Mouse (Mus musculus): ENCODE data around the gene Ogfod3.

The Ogfod3 gene

GRCm38 (mm10) chr11:121199851-121200250 lies 4.7 kb downstream of the Ogfod3 start:
- DNase-seq (ENCODE audit: low read depth, low spot score) = no peak

DNA sequence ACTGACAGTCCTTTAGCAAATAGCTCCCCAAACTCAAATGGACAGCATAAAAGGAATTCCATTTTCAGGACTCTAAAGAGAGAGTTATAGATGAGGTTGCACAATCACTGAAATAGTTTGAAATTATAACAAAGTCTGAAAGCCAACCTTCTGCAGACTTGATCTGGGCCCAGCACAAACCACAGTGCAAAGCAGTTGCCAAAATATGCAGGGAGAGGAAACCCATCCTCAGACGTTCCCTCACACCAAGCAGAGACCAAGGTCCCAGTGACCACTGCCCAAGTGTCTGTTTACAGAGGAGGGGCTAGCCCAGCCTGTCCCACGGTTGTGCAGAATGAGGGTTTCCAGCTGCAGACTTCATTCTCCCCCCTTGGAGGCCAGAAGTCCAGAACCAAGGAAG lies 5.9 kb downstream of the Ogfod3 start:
- no peak for DNase-seq (ENCODE audit: low read depth, low spot score)

DNA sequence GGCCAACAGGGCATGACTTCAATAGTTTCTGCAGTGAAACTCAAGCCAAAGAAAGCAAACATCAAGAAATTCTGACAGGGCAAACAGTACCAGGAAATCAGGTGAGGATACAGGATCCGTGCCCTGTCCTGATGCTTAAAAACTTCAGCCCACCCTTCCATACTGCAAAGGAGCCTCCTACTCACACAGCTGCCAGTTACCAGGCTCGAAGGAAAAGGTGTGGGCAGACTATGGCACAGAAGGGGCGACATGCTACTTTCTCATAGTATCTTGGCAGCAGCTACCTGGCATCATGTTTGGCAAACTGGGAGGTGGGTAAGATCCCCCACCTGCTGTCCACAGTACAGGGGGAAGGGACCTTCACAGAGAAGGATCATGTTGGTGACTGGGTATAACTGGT lies 11.1 kb downstream of the Ogfod3 start:
- DNase-seq (ENCODE audit: low read depth, low spot score) = peak; percentile 65

DNA sequence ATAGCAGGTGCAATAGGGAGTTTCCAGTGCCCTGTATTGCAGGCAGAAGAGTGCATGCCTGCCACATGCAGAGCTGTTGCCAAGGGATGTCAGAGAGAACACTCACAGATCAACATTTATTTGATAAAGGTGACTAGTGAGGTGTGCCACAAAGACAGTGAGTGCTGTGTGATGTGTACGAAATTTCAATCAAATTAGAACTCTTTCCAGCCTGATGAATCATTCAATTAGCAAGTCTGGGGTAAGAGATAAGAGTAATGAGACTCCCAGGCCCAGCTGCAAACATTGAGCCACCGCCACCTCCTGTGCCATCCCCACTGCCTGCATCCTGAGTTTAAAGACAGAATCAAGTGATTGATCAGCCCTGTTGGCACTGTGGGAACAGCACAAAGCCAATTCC lies 11.8 kb downstream of the Ogfod3 start:
- no peak for DNase-seq (ENCODE audit: low read depth, low spot score)

DNA sequence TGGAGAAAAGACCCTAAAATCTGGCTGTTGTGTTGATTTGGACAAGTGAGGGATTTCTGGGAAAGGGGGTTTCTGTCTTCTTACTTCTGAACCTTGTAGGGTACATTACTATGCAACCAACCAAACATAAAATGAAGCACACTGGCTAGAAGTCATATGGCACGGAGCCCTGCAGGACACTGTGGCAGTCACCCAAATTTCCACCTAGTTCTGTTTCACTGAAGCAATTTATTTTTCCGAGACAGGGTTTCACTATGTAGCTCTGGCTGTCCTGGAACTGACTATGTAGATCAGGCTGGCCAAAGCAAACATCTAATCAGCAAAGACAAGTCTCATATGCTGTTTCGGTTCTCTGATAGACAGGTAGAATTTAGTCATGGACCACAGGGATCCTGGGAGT lies 14.8 kb downstream of the Ogfod3 start:
- peak; percentile 60 for DNase-seq (ENCODE audit: low read depth, low spot score)

- DNase-seq (ENCODE audit: low read depth, low spot score) = peak; percentile 73
Observed at GRCm38 (mm10) chr11:121176285-121177270, 27.9 kb downstream of the Ogfod3 start.

- DNase-seq (ENCODE audit: low read depth, low spot score) = peak; percentile 64
Observed at GRCm38 (mm10) chr11:121174234-121174633, 30.3 kb downstream of the Ogfod3 start.

DNA sequence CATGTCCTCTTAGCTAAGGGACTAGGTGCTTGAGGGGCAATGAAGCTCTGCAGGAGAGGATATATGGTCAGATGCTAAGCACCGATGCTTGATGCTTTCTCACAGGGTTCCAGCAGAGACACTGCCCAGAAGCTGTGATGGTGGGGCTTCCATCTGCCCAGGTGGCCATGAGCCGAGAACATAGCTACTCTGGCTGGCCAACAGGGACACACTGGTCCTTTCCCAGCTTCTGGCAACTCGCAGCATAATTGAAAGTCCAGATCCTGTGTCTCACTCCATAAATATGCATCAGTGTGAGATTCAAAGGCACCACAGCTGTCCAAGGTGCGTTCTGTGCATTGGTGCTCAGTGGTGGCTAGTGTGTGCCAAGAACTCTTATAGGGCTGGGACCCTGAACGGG lies 31.3 kb downstream of the Ogfod3 start:
- DNase-seq (ENCODE audit: low read depth, low spot score) = peak; percentile 43

- DNase-seq (ENCODE audit: low read depth, low spot score) = no peak
Observed at GRCm38 (mm10) chr11:121163751-121164150, 40.8 kb downstream of the Ogfod3 start.

DNA sequence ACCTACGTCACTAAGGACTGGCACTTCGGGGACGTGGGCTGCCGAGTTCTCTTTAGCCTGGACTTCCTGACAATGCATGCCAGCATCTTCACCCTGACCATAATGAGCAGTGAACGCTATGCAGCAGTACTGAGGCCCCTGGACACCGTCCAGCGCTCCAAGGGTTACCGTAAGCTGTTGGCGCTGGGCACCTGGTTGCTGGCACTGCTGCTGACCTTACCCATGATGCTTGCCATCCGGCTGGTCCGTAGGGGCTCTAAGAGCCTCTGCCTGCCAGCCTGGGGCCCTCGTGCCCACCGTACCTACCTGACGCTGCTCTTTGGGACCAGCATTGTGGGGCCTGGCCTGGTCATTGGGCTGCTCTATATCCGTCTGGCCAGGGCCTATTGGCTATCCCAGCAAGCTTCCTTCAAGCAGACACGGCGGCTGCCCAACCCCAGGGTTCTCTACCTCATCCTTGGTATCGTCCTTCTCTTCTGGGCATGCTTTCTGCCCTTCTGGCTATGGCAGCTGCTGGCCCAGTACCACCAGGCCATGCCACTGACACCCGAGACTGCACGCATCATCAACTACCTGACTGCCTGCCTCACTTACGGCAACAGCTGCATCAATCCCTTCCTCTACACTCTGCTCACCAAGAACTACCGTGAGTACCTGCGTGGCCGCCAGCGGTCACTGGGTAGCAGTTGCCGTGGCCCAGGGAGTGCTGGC lies 43.7 kb downstream of the Ogfod3 start:
- no peak for DNase-seq (ENCODE audit: low read depth, low spot score)

DNA sequence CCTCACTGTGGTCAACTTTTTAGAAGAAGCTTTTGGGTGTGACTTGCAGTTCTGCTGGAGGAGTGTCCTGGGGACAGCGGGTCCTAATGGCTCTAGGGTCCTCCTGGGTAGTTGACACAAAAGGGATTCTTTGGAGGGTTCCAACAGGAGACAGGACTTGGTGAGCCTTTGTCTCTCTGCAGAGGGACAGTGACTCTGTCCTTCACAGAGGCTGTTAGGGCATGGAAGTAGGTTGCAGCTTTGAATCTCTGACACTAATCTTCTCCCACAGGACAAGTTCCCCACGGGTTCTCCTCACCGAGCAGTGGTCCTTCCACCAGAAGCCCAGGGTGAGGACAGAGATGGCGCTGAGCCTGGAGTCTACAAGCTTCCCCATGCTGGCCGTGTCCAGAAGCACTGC lies 44.5 kb downstream of the Ogfod3 start, which contains the start of gene Uts2r:
Gene Uts2r (plus strand): TSS at position 301 of the 400 bp plus-strand sequence.
- DNase-seq (ENCODE audit: low read depth, low spot score) = no peak

GRCm38 (mm10) chr11:121156411-121156891 lies 48.1 kb downstream of the Ogfod3 start:
- peak; percentile 38 for DNase-seq (ENCODE audit: low read depth, low spot score)

- DNase-seq (ENCODE audit: low read depth, low spot score) = no peak
Observed at GRCm38 (mm10) chr11:121154203-121154602, 50.3 kb downstream of the Ogfod3 start.

DNA sequence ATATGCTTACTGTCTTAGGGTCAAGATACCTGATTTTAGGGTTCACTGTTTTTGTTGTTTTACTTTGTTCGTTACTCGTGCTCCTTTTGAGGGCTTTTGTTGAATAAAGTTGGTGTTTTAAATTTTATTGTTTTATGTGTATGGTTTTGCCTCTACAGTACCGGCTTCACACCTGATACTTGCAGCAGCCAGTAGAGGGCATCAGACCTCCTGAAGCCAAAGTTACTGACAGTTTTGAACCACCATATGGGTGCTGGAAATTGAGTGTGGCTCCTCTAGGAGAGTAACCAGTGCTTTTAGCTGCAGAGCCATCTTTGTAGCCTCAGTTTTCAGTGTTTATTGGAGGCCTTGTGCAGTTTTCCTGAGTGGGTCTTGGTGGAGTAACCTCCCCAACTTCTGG lies 56.3 kb downstream of the Ogfod3 start:
- DNase-seq (ENCODE audit: low read depth, low spot score) = no peak

- no peak for DNase-seq (ENCODE audit: low read depth, low spot score)
Observed at GRCm38 (mm10) chr11:121145865-121146264, 58.6 kb downstream of the Ogfod3 start, which contains the start of gene Tex19.1. Gene Tex19.1, plus strand, starts transcription at chr11:121146143.

DNA sequence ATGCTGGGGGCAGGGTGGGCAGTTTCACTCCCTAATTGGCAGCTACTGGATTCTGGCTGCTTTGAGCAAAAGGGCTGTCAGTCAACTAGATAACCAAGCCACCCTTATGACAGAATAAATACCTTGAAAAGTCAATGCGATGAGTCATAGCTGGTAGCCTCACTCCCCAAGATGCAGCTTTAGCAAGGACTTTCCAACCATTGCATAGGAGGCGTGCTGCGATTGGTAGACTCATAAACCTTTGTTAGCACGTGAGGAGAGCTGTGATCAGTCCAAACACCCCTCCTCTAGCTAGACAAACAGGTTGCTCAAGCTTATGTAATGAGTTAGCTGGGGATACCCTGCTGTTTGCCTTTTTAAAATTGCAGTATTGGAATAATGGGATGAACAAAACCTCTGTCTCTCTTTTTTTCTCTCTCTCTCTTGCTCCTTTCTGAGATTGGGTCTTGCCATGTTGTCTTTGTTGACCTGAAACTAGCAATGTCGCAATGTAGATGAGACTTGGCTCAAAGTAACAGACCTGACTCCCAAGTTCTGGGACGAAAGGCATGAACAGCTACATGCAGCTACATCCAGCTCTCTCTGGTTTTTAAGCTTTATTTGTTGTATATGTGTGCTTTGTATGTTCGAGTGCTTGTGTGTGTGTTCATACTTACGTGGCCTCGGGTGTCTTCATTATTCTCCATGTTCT lies 61.0 kb downstream of the Ogfod3 start:
- DNase-seq (ENCODE audit: low read depth, low spot score) = peak; percentile 28

DNA sequence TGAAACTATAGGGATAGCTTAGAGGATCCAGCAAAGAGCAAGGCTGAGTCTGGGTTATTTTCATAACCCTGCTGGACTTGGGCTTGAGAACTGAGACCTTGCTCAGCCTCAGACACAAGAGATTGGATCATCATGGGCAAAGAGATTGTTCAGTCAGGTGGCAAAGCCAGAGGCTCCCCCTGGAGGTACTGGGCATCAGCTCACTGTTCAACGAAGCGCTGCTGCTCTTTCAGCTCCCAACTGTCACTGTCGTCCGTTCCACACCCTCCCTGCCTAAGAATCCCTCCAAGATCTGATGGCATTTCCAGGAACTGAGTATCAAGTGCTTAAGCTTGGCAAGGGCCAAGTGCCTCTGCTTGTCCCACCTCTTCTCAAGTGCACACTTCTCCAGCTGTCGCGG lies 65.8 kb downstream of the Ogfod3 start:
- DNase-seq (ENCODE audit: low read depth, low spot score) = no peak

- DNase-seq (ENCODE audit: low read depth, low spot score) = no peak
Observed at GRCm38 (mm10) chr11:121137682-121138081, 66.8 kb downstream of the Ogfod3 start.

DNA sequence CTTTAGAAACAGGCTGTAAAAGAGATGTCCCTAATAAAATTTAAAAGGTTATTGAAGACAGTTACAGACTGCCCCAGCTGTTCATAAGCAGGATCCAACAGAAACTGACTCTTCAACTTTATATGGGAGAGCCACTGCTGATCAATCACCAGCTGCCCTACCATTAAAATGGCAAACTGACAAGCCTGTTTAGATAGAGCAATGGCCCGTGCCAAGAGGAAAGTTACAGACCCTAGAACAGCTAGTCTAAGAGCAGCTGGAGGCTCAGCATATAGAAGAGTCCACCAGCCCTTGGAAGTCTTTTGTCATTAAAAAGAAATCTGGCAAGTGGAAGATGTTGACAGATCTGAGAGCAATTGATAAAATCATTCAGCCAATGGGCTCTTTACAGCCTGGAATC lies 69.9 kb downstream of the Ogfod3 start:
- no peak for DNase-seq (ENCODE audit: low read depth, low spot score)

- peak; percentile 38 for DNase-seq (ENCODE audit: low read depth, low spot score)
Observed at GRCm38 (mm10) chr11:121129616-121130015, 74.9 kb downstream of the Ogfod3 start.

Measured in brain, adult 2 months (tissue).